Mouse (Mus musculus) forebrain, embryonic 11.5 days (tissue): ENCODE results near the gene Stam2. TPM values are rescaled to one million over a fixed set of nuclear protein-coding genes. Genes with fewer than 3 reads are reported as not detected.

Experiments
- ATAC-seq: fragments of 200-750 bp; cut with Nextera tagmentation; replicated peaks from 2 replicates; pipeline ENCODE4 v1.8.0; 2017; ENCODE audit warnings: moderate TSS enrichment; ENCODE audit not compliant: low FRiP score
- DNase-seq: peaks from one replicate; pipeline ENCODE4 v3.0.0-alpha.2; 2017; ENCODE audit warnings: low spot score
- H3K27ac ChIP-seq: fragments of 300-500 bp; sonication (generic); 2 replicates; pipeline ENCODE4 v1.5.1; 2014; ENCODE audit warnings: low read depth, low read length
- H3K27me3 ChIP-seq: fragments of 300-500 bp; sonication (generic); 2 replicates; pipeline ENCODE4 v1.6.1; 2014; ENCODE audit warnings: mild to moderate bottlenecking, low read length, mixed read lengths; ENCODE audit not compliant: control insufficient read depth, insufficient read depth
- H3K36me3 ChIP-seq: fragments of 300-500 bp; sonication (generic); 2 replicates; pipeline ENCODE4 v1.6.1; 2014; ENCODE audit warnings: mild to moderate bottlenecking, low read length, moderate library complexity, mixed read lengths; ENCODE audit not compliant: control insufficient read depth, insufficient read depth
- H3K4me1 ChIP-seq: fragments of 300-500 bp; sonication (generic); replicated peaks from 2 replicates; pipeline ENCODE4 v1.6.1; 2014; ENCODE audit warnings: low read length, mixed read lengths; ENCODE audit not compliant: control insufficient read depth, insufficient read depth
- H3K4me2 ChIP-seq: fragments of 300-500 bp; sonication (generic); 2 replicates; pipeline ENCODE4 v1.6.1; 2014; ENCODE audit warnings: low read depth, mild to moderate bottlenecking, low read length, moderate library complexity, mixed read lengths; ENCODE audit not compliant: severe bottlenecking
- H3K4me3 ChIP-seq: fragments of 300-500 bp; sonication (generic); 2 replicates; pipeline ENCODE4 v1.5.1; 2014; ENCODE audit warnings: low read depth, low read length
- H3K9ac ChIP-seq: fragments of 300-500 bp; sonication (generic); 2 replicates; pipeline ENCODE4 v1.6.1; 2014; ENCODE audit warnings: low read length
- H3K9me3 ChIP-seq: fragments of 300-500 bp; sonication (generic); 2 replicates; pipeline ENCODE4 v1.6.1; 2016; ENCODE audit warnings: low read length, mixed read lengths; ENCODE audit not compliant: control insufficient read depth
- WGBS: fragments of 180-500 bp; shearing (Covaris S2); extraction: QIAGEN DNeasy Blood & Tissue Kit; methylation state at CpG from one replicate; pipeline ENCODE4 v1.1.7; 2014; 5-methylcytosine and 5-hydroxymethylcytosine counted together
- polyA plus RNA-seq: library from polyadenylated mRNA; unstranded; fragments of >200 nt; fragmentation: Nextera tagmentation; extraction: Ambion mirVana; gene quantifications from 2 replicates; pipeline ENCODE4 v1.2.1, GENCODE M21; 2014

The Stam2 gene
- polyA plus RNA-seq, 1 experiment from 2014 or later: 42.9 TPM

GRCm38 (mm10) chr2:52676913-52677303 is 65.2 kb downstream of the Stam2 start:
- no peaks in the 10 kb centered on the region for H3K36me3 ChIP-seq
- H3K4me1 ChIP-seq: peaks cover 8% of the 10 kb centered on the region; the same call in 1 of the 2 replicates
- DNase-seq (peak; percentile 53), ATAC-seq (peak; percentile 4; the same call in 1 of the 2 replicates)
- peaks cover 12% of the 10 kb centered on the region for H3K27me3 ChIP-seq
- H3K27ac ChIP-seq: no peak overlapping the region
- H3K9ac ChIP-seq: no peak overlapping the region
- peak overlapping the region; percentile 99 for H3K4me2 ChIP-seq
- 16% methylated on average over 6 of the region's 6 CpGs for WGBS
- H3K9me3 ChIP-seq: no peaks in the 10 kb centered on the region
- no peak overlapping the region for H3K4me3 ChIP-seq

GRCm38 (mm10) chr2:52676023-52676912 is 65.8 kb downstream of the Stam2 start, which contains the start of gene Cacnb4:
Gene Cacnb4, minus strand, starts transcription at chr2:52676831.
- peak within 1 kb of the TSS; percentile 64 for H3K4me3 ChIP-seq
- peaks cover 12% of the 10 kb centered on the region for H3K27me3 ChIP-seq
- peaks cover 8% of the 10 kb centered on the region; the same call in 1 of the 2 replicates for H3K4me1 ChIP-seq
- H3K27ac ChIP-seq: no peak within 1 kb of the TSS
- no peaks in the 10 kb centered on the region for H3K9me3 ChIP-seq
- under 1% methylated on average over 56 of the region's 77 CpGs for WGBS
- H3K4me2 ChIP-seq: peak within 1 kb of the TSS; percentile 99
- peak within 1 kb of the TSS; percentile 77 for H3K9ac ChIP-seq
- DNase-seq: peak; percentile 86
- H3K36me3 ChIP-seq: no peaks in the 10 kb centered on the region
- ATAC-seq: peak; percentile 89

- Histone ChIP-seq H3K4me1 (peaks cover 8% of the 10 kb centered on the region; the same call in 1 of the 2 replicates), H3K9me3 (no peaks in the 10 kb centered on the region), H3K4me2 (peak overlapping the region; percentile 99), H3K27ac (no peak overlapping the region), H3K4me3 (peak overlapping the region; percentile 64), H3K36me3 (no peaks in the 10 kb centered on the region), H3K9ac (peak overlapping the region; percentile 77), H3K27me3 (peaks cover 12% of the 10 kb centered on the region)
- peak; percentile 76 for ATAC-seq
- 1% methylated on average over 39 of the region's 42 CpGs for WGBS
- no peak for DNase-seq
Measured at GRCm38 (mm10) chr2:52675278-52675987, 66.6 kb downstream of the Stam2 start.

- Histone ChIP-seq H3K4me1 (peaks cover 8% of the 10 kb centered on the region; the same call in 1 of the 2 replicates), H3K4me2 (peak overlapping the region; percentile 99), H3K27me3 (peaks cover 12% of the 10 kb centered on the region), H3K4me3 (peak overlapping the region; percentile 64), H3K9ac (no peak overlapping the region), H3K36me3 (no peaks in the 10 kb centered on the region), H3K27ac (no peak overlapping the region), H3K9me3 (no peaks in the 10 kb centered on the region)
- 1% methylated on average over 19 of the region's 19 CpGs for WGBS
- peak; percentile 66 for DNase-seq
- no peak for ATAC-seq
Measured at GRCm38 (mm10) chr2:52674886-52675277, 67.2 kb downstream of the Stam2 start.

- no peak for ATAC-seq
- no peaks in the 10 kb centered on the region for H3K36me3 ChIP-seq
Measured at GRCm38 (mm10) chr2:52673172-52673571, 68.9 kb downstream of the Stam2 start.

GRCm38 (mm10) chr2:52670733-52671132 is 71.3 kb downstream of the Stam2 start:
- DNase-seq: no peak
- peaks cover 8% of the 10 kb centered on the region; the same call in 1 of the 2 replicates for H3K4me1 ChIP-seq
- 91% methylated on average over 5 of the region's 5 CpGs for WGBS

More at GRCm38 (mm10) chr2:52673172-52673571, 68.9 kb downstream of the Stam2 start:
- H3K4me3 ChIP-seq: no peak overlapping the region
- 61% methylated on average over 1 of the region's 1 CpGs for WGBS
- H3K27me3 ChIP-seq: peaks cover 12% of the 10 kb centered on the region
- H3K4me2 ChIP-seq: no peak overlapping the region
- H3K27ac ChIP-seq: no peak overlapping the region
- no peaks in the 10 kb centered on the region for H3K9me3 ChIP-seq
- peak; percentile 35 for DNase-seq
- peaks cover 8% of the 10 kb centered on the region; the same call in 1 of the 2 replicates for H3K4me1 ChIP-seq
- H3K9ac ChIP-seq: no peak overlapping the region

GRCm38 (mm10) chr2:52668480-52668879 is 73.6 kb downstream of the Stam2 start:
- H3K9ac ChIP-seq: no peak overlapping the region
- H3K27me3 ChIP-seq: no peaks in the 10 kb centered on the region
- ATAC-seq (no peak), DNase-seq (no peak)
- no peak overlapping the region for H3K27ac ChIP-seq
- no peak overlapping the region for H3K4me2 ChIP-seq
- no peak overlapping the region for H3K4me3 ChIP-seq
- 89% methylated on average over 6 of the region's 6 CpGs for WGBS
- H3K4me1 ChIP-seq: no peaks in the 10 kb centered on the region
- no peaks in the 10 kb centered on the region for H3K36me3 ChIP-seq
- no peaks in the 10 kb centered on the region; the same call in 1 of the 2 replicates for H3K9me3 ChIP-seq

More at GRCm38 (mm10) chr2:52670733-52671132, 71.3 kb downstream of the Stam2 start:
- H3K4me3 ChIP-seq: no peak overlapping the region
- H3K9ac ChIP-seq: no peak overlapping the region
- no peaks in the 10 kb centered on the region; the same call in 1 of the 2 replicates for H3K9me3 ChIP-seq
- H3K36me3 ChIP-seq: no peaks in the 10 kb centered on the region
- no peak overlapping the region for H3K27ac ChIP-seq
- H3K4me2 ChIP-seq: no peak overlapping the region
- peaks cover 12% of the 10 kb centered on the region for H3K27me3 ChIP-seq
- no peak for ATAC-seq

- no peaks in the 10 kb centered on the region for H3K9me3 ChIP-seq
- DNase-seq (no peak), ATAC-seq (no peak)
- no peaks in the 10 kb centered on the region for H3K27me3 ChIP-seq
- no peak overlapping the region for H3K9ac ChIP-seq
- H3K4me3 ChIP-seq: no peak overlapping the region
- WGBS: 86% methylated on average over 5 of the region's 5 CpGs
- H3K36me3 ChIP-seq: no peaks in the 10 kb centered on the region
- H3K4me1 ChIP-seq: no peaks in the 10 kb centered on the region
- H3K27ac ChIP-seq: no peak overlapping the region
- H3K4me2 ChIP-seq: no peak overlapping the region
Measured at GRCm38 (mm10) chr2:52656722-52657121, 85.4 kb downstream of the Stam2 start.
